Mouse (Mus musculus) neural tube, embryonic 11.5 days (tissue): ENCODE results near the gene Colgalt2. TPM values are rescaled to one million over a fixed set of nuclear protein-coding genes. Genes with fewer than 3 reads are reported as not detected.
A peak's percentile ranks its signal among the peaks of the same experiment; 100 is the strongest.

ENCODE experiments used
- ATAC-seq: fragments of 200-750 bp; cut with Nextera tagmentation; 2 replicates; pipeline ENCODE4 v1.8.0; 2017; ENCODE audit warnings: moderate number of reproducible peaks, mild to moderate bottlenecking, moderate TSS enrichment, moderate library complexity; ENCODE audit not compliant: insufficient read depth, low FRiP score, low TSS enrichment
- DNase-seq: peaks from one replicate; pipeline ENCODE4 v3.0.0-alpha.2; 2015; ENCODE audit warnings: low spot score
- H3K27ac ChIP-seq: fragments of 300-500 bp; sonication (generic); 2 replicates; pipeline ENCODE4 v1.5.1; 2014; ENCODE audit warnings: low read depth, mild to moderate bottlenecking, low read length
- H3K27me3 ChIP-seq: fragments of 300-500 bp; sonication (generic); 2 replicates; pipeline ENCODE4 v1.6.1; 2014; ENCODE audit warnings: mild to moderate bottlenecking, low read length, mixed read lengths; ENCODE audit not compliant: control insufficient read depth, insufficient read depth
- H3K36me3 ChIP-seq: fragments of 300-500 bp; sonication (generic); 2 replicates; pipeline ENCODE4 v1.6.1; 2014; ENCODE audit warnings: mild to moderate bottlenecking, low read length, moderate library complexity, mixed read lengths; ENCODE audit not compliant: control insufficient read depth, insufficient read depth
- H3K4me1 ChIP-seq: fragments of 300-500 bp; sonication (generic); 2 replicates; pipeline ENCODE4 v1.6.1; 2014; ENCODE audit warnings: low read length, mixed read lengths; ENCODE audit not compliant: control insufficient read depth, insufficient read depth
- H3K4me2 ChIP-seq: fragments of 300-500 bp; sonication (generic); 2 replicates; pipeline ENCODE4 v1.6.1; 2014; ENCODE audit warnings: low read depth, mild to moderate bottlenecking, moderate library complexity
- H3K4me3 ChIP-seq: fragments of 300-500 bp; sonication (generic); 2 replicates; pipeline ENCODE4 v1.5.1; 2014; ENCODE audit warnings: low read depth, low read length
- H3K9ac ChIP-seq: fragments of 300-500 bp; sonication (generic); 2 replicates; pipeline ENCODE4 v1.6.1; 2014; ENCODE audit warnings: mild to moderate bottlenecking, low read length
- H3K9me3 ChIP-seq: fragments of 300-500 bp; sonication (generic); 2 replicates; pipeline ENCODE4 v1.6.1; 2016; ENCODE audit warnings: low read length; ENCODE audit not compliant: control insufficient read depth
- WGBS: fragments of 180-500 bp; shearing (Covaris S2); extraction: QIAGEN DNeasy Blood & Tissue Kit; methylation state at CpG from one replicate; pipeline ENCODE4 v1.1.7; 2014; 5-methylcytosine and 5-hydroxymethylcytosine counted together
- polyA plus RNA-seq: library from polyadenylated mRNA; unstranded; fragments of >200 nt; fragmentation: Nextera tagmentation; extraction: Ambion mirVana; gene quantifications from 2 replicates; pipeline ENCODE4 v1.2.1, GENCODE M21; 2014

Colgalt2 gene
- polyA plus RNA-seq, 1 experiment from 2014 or later = 3.7 TPM

DNA sequence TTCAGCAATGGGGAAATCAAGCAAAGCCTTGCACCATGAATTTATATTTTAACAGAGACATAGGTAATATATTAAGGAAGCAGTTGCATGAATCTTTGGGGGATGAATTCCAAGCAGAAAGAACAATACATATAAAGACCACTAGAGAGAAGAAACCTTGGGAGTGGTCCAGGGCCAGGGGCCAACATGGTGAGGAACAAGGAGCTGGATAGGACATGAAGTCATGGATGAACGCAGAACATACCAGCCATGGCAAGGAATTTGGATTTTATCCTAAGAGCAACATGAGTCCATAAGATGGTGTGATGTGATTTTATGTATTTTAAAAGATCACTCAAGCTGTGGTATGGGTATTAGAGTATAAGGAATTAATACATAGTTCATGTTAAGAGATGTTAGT lies 92.6 kb downstream of the Colgalt2 start:
- H3K4me1 ChIP-seq = no peaks in the 10 kb centered on the region
- DNase-seq = no peak
- WGBS = 92% methylated on average over 1 of the region's 1 CpGs

DNA sequence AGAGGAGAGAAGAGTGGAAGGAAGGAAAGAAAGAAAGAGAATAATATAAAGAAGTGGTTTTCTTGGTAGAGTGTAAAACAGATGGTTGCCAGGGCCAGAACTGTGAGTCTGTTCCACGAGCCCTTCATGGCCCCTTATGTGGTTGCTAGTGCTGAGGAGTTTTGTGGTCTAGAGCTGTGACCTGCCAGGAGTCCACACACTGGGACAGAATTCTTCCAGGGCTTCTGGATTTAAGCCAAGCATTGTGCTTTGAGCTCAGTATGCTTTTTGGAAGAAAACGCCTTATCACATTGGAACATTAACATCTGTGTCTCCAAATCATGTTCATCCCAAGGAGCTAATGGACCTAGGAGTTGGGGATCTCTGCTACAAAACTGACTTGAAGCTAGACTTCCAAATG lies 97.2 kb downstream of the Colgalt2 start:
- no peak overlapping the region for H3K9ac ChIP-seq
- 75% methylated on average over 2 of the region's 2 CpGs for WGBS
- H3K4me2 ChIP-seq = no peak overlapping the region
- H3K9me3 ChIP-seq = no peaks in the 10 kb centered on the region
- no peaks in the 10 kb centered on the region for H3K36me3 ChIP-seq
- no peak overlapping the region for H3K27ac ChIP-seq
- no peak overlapping the region for H3K4me3 ChIP-seq
- DNase-seq = no peak
- ATAC-seq = no peak
- H3K4me1 ChIP-seq = no peaks in the 10 kb centered on the region
- no peaks in the 10 kb centered on the region for H3K27me3 ChIP-seq

More for the DNA sequence above, 92.6 kb downstream of the Colgalt2 start:
- H3K4me2 ChIP-seq = no peak overlapping the region
- H3K4me3 ChIP-seq = no peak overlapping the region
- no peaks in the 10 kb centered on the region for H3K36me3 ChIP-seq
- H3K27me3 ChIP-seq = no peaks in the 10 kb centered on the region
- no peak overlapping the region for H3K9ac ChIP-seq
- no peak for ATAC-seq
- H3K27ac ChIP-seq = no peak overlapping the region
- no peaks in the 10 kb centered on the region for H3K9me3 ChIP-seq

DNA sequence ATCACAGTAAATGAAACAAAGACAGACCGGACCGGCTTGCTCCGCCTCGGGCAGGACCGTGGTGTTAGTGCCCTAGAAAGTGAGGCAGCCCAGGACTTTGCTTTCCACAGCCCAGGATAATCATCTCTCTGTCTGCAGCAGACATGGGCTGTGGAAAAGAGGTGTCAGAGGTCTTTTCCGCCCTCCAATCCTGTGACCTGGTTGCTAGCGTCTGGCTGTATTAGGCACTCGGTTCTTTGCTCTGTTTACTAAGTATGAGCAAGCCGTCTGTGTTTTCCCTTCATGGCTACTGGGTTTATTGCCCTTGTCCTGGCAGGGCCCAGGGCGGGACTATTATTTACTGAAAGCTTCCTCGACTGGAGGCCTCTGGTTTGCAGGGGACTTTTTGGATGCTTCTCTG lies 98.0 kb downstream of the Colgalt2 start:
- no peaks in the 10 kb centered on the region for H3K27me3 ChIP-seq
- no peak for DNase-seq
- ATAC-seq = no peak
- H3K36me3 ChIP-seq = no peaks in the 10 kb centered on the region
- 37% methylated on average over 11 of the region's 11 CpGs for WGBS
- H3K4me2 ChIP-seq = no peak overlapping the region
- no peak overlapping the region for H3K4me3 ChIP-seq
- no peaks in the 10 kb centered on the region for H3K4me1 ChIP-seq
- no peaks in the 10 kb centered on the region for H3K9me3 ChIP-seq
- no peak overlapping the region for H3K9ac ChIP-seq
- H3K27ac ChIP-seq = peak overlapping the region; percentile 56; the same call in 1 of the 2 replicates

DNA sequence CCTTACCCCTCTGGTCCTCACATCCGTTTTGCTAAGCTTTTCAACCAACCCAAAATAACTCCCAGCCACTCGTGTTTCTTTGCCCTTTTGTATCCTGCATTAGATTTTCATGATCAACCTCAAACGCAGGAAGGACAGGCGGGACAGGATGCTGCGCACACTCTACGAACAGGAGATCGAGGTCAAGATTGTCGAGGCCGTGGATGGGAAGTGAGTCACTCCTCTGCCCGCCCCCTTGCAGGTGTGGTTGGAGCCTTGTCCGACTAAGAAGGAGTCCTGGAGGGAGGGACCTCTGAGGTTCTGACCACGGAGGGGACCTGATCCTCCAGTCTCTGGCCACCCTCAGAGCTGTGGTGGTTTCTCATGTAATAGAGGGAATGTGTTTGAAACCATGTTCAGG lies 100.2 kb downstream of the Colgalt2 start:
- no peak for DNase-seq
- Histone ChIP-seq H3K9me3 (no peaks in the 10 kb centered on the region), H3K27ac (no peak overlapping the region), H3K36me3 (no peaks in the 10 kb centered on the region), H3K9ac (no peak overlapping the region), H3K4me3 (no peak overlapping the region), H3K27me3 (no peaks in the 10 kb centered on the region), H3K4me2 (no peak overlapping the region), H3K4me1 (no peaks in the 10 kb centered on the region)
- ATAC-seq = no peak
- 87% methylated on average over 12 of the region's 12 CpGs for WGBS

DNA sequence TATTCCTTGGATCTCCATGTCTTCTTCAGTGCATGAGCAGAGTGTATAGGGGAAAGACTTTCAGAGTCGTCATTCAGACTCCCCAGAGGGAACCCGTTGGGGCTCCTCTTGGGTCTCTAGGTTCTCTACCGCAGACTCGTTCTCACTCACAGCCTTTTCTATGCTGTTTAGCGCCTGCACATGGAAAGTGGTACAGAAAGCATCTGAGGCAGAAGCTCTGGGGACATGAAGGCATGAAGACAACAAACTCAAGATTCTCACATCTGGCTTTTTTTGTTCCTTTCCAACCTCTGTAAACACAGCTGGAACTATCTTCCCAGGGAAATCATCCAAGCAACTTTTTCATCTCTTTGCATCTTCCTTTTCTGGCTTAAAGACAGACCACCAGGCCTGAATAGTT lies 106.5 kb downstream of the Colgalt2 start:
- Histone ChIP-seq H3K36me3 (no peaks in the 10 kb centered on the region), H3K4me1 (no peaks in the 10 kb centered on the region), H3K9me3 (no peaks in the 10 kb centered on the region), H3K27me3 (no peaks in the 10 kb centered on the region), H3K9ac (no peak overlapping the region), H3K4me3 (no peak overlapping the region), H3K4me2 (no peak overlapping the region), H3K27ac (no peak overlapping the region)
- ATAC-seq = no peak
- WGBS = 89% methylated on average over 5 of the region's 5 CpGs
- no peak for DNase-seq

DNA sequence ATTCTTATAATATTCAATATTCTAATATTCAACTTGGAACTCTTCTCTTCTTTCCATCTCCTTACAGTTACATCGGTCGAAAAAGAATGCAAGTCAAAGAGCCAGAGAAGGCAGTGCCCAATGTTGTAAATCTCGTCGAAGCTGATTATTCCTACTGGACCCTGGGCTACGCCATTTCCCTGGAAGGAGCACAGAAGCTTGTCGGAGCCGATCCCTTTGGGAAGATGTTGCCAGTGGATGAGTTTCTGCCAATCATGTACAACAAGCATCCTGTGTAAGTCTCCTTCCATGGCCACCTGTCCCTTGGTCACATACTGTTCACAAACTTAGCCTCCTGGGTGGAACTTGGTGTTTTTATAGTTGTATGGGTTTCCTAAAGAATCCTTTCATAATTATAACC lies 107.1 kb downstream of the Colgalt2 start:
- Histone ChIP-seq H3K4me1 (no peaks in the 10 kb centered on the region), H3K27ac (no peak overlapping the region), H3K4me2 (no peak overlapping the region), H3K4me3 (no peak overlapping the region), H3K27me3 (no peaks in the 10 kb centered on the region), H3K36me3 (no peaks in the 10 kb centered on the region), H3K9ac (no peak overlapping the region), H3K9me3 (no peaks in the 10 kb centered on the region)
- no peak for ATAC-seq
- 96% methylated on average over 7 of the region's 7 CpGs for WGBS
- no peak for DNase-seq

DNA sequence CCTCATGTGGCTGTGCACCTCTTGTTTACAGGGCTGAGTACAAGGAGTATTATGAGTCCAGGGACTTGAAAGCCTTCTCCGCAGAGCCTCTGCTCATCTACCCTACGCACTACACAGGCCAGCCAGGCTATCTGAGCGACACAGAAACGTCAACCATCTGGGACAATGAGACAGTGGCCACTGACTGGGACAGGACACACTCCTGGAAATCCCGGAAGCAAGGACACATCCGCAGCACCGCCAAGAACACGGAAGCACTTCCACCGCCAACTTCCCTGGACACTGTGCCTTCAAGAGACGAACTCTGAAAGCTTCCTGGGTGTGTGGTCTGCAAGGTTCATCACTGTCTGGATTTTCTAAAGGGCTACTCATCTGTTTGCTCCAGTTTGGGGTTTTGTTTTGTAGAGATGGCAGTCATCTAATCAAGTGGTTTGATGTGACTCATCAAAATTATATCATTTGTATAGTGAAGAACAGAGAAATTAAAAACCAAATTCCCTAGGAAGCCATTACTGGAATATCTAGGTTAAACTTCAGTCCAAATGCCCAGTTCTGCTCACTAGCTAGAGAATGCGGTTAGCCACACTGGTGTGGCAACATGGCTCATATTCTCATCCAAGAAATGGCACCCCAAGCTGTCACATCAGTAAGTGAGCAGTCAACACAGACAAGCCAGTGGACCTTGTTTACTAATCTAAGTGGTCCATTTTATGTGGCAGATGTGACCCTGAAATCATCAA lies 109.0 kb downstream of the Colgalt2 start:
- no peaks in the 10 kb centered on the region; the same call in 1 of the 2 replicates for H3K36me3 ChIP-seq
- no peak for ATAC-seq
- H3K9ac ChIP-seq = no peak overlapping the region
- H3K4me2 ChIP-seq = no peak overlapping the region
- H3K4me3 ChIP-seq = no peak overlapping the region
- H3K4me1 ChIP-seq = no peaks in the 10 kb centered on the region
- no peak overlapping the region for H3K27ac ChIP-seq
- no peaks in the 10 kb centered on the region for H3K27me3 ChIP-seq
- 93% methylated on average over 11 of the region's 11 CpGs for WGBS
- no peak for DNase-seq
- H3K9me3 ChIP-seq = no peaks in the 10 kb centered on the region

DNA sequence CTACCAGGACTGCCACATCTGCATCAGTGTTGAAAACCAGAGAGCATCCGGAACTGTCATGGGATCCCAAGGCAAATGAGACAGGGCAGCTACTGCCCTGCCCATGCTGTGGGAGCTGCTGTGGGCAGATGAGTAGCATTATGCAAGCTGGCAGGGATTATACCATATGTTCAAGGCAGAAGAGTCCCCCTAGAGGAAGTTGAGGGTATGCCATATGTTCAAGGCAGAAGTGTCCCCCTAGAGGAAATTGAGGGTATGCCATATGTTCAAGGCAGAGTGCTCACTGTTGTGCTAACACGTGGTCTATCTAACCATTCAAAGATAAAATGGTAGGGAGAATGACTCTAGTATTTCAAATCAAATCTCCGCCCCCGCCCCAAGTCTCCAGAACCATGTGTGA lies 111.6 kb downstream of the Colgalt2 start:
- no peak overlapping the region for H3K27ac ChIP-seq
- DNase-seq (no peak), ATAC-seq (no peak)
- H3K9ac ChIP-seq = no peak overlapping the region
- H3K9me3 ChIP-seq = no peaks in the 10 kb centered on the region
- no peaks in the 10 kb centered on the region; the same call in 1 of the 2 replicates for H3K36me3 ChIP-seq
- no peaks in the 10 kb centered on the region for H3K27me3 ChIP-seq
- WGBS = 83% methylated on average over 4 of the region's 4 CpGs
- H3K4me2 ChIP-seq = no peak overlapping the region
- H3K4me3 ChIP-seq = no peak overlapping the region
- H3K4me1 ChIP-seq = no peaks in the 10 kb centered on the region

DNA sequence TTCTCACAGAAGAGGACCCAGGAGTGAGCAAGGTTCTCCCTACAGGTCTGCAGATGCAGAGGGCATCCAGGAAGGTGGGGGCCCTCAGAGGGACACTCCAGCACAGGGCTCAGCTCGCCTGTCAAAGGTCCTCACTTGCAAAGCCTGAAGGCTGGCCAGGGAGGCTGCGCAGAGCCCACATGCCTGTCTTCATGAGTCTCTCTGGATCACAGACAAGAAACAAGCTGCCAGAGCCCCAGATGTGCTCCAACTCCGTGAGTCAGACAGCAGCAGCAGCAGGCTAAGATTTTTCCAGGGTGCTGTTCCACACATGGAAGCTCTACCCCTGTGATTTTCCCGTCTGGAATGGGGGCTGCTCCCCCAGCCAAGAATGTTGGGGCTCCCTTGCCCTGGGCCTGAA lies 114.6 kb downstream of the Colgalt2 start:
- Histone ChIP-seq H3K36me3 (no peaks in the 10 kb centered on the region; the same call in 1 of the 2 replicates), H3K4me1 (no peaks in the 10 kb centered on the region), H3K27me3 (no peaks in the 10 kb centered on the region), H3K9me3 (no peaks in the 10 kb centered on the region), H3K9ac (no peak overlapping the region), H3K4me3 (no peak overlapping the region), H3K27ac (no peak overlapping the region), H3K4me2 (no peak overlapping the region)
- DNase-seq = no peak
- no peak for ATAC-seq
- 70% methylated on average over 4 of the region's 4 CpGs for WGBS
